In the genomic region with DNA sequence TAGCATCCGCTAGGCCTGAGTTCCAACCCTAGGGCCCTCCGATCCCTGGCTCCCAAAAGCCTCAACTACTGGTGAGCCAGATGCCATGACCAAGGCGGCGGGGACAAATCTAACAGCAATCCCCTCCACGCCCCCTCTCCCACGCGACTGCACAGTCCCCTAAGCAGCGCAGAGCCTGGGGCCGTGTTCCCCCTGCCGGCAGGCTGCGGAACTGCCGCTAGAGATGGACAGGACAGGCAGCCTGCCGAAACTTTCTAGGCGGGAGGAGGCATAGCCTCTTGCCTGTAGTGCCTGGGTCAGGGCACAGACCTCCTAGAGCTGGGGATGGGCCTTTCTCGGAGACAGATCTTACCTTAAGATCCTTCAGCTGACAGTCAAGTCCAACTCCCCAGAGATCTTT, we compare ENCODE assay signal across 9 mouse cellular contexts. TPM values are rescaled to one million over a fixed set of nuclear protein-coding genes. Genes with fewer than 3 reads are reported as not detected.
DNase-seq lines count a peak whose midpoint lies in the region; ATAC-seq and TF ChIP-seq lines count a peak whose summit lies in the region.
"Had no signal": no experiment of that assay in that cellular context is flagged by ENCODE, and none has a peak within 500 bp of the region (broad histone marks: within the 10 kb centered on the region; RNA-seq: fewer than 3 reads in every experiment).

No protein-coding gene starts in this region.

- no peak overlapping the region for H3K9ac ChIP-seq in heart, postnatal 0 days (replicated peaks; ENCODE audit: low read depth, low read length)
- no peak overlapping the region for H3K9ac ChIP-seq in liver, embryonic 14.5 days (replicated peaks)
- H3K9ac ChIP-seq: heart, embryonic 13.5 days had no signal

- peaks cover 9% of the 10 kb centered on the region for H3K4me1 ChIP-seq in heart, postnatal 0 days (ENCODE audit: control insufficient read depth, insufficient read depth)
- no peaks in the 10 kb centered on the region for H3K4me1 ChIP-seq in liver, embryonic 14.5 days (replicated peaks; ENCODE audit: control insufficient read depth in 2 of 2, insufficient read depth in 2 of 2, low read length in 1 of 2)

- ATAC-seq in heart, postnatal 0 days (ENCODE audit: insufficient read depth, low read depth) = no peak
- no peak for ATAC-seq in liver, embryonic 14.5 days (ENCODE audit: insufficient read depth)
- ATAC-seq in inflammation-experienced regulatory T-cells, adult 6 months = no peak

- 19% methylated on average over 15 of the region's 15 CpGs for WGBS in heart, postnatal 0 days
- WGBS in liver, embryonic 14.5 days (ENCODE audit: insufficient replicate concordance) = 12% methylated on average over 15 of the region's 15 CpGs

- DNase-seq in left cerebral cortex, adult 2 months (ENCODE audit: extremely low spot score in 1 of 2, low spot score in 2 of 2) = peak in 1 of 2 experiments; percentile 53
- DNase-seq in left cerebral cortex, adult 9 months (ENCODE audit: low spot score in 2 of 2) = no peak
- DNase-seq in Muller cell, postnatal 12 days (ENCODE audit: inconsistent ontology term) = peak; percentile 44
- peak; percentile 68 to 76 for DNase-seq in cerebellum, postnatal 14 days
- peak; percentile 31 for DNase-seq in heart, postnatal 0 days (ENCODE audit: low spot score)
- DNase-seq in liver, embryonic 14.5 days (ENCODE audit: low read depth in 3 of 3, low spot score in 3 of 3) = peak in 1 of 3 experiments; percentile 17
- peak; percentile 70 for DNase-seq in retina, embryonic 14.5 days (ENCODE audit: low spot score)

- no peak overlapping the region for H3K4me2 ChIP-seq in heart, postnatal 0 days (ENCODE audit: low read depth, low read length)
- no peak overlapping the region for H3K4me2 ChIP-seq in liver, embryonic 14.5 days (ENCODE audit: low read depth)
- H3K4me2 ChIP-seq: heart, embryonic 13.5 days had no signal

- intact Hi-C loops in left cerebral cortex, adult 2 months (cut with DNase I) = no loop called here

- TF ChIP-seq CTCF in left cerebral cortex, adult 2 months (IDR thresholded peaks at IDR 0.05) = peak; percentile 66
- TF ChIP-seq CTCF in heart, postnatal 0 days (IDR thresholded peaks at IDR 0.05; ENCODE audit: low read depth) = peak; percentile 89
- peak; percentile 96 for TF ChIP-seq CTCF in liver, embryonic 14.5 days (IDR thresholded peaks at IDR 0.05; ENCODE audit: low read depth)

- H3K4me3 ChIP-seq in left cerebral cortex, adult 2 months = no peak overlapping the region
- H3K4me3 ChIP-seq in heart, postnatal 0 days (ENCODE audit: low read depth, low read length) = no peak overlapping the region
- H3K4me3 ChIP-seq in liver, embryonic 14.5 days (ENCODE audit: insufficient read depth in 1 of 2, low read depth in 2 of 2, low read length in 2 of 2) = no peak overlapping the region
- H3K4me3 ChIP-seq: heart, embryonic 13.5 days had no signal

- no peak overlapping the region for H3K27ac ChIP-seq in left cerebral cortex, adult 2 months
- H3K27ac ChIP-seq in heart, postnatal 0 days (ENCODE audit: low read depth) = peak overlapping the region; percentile 93; the same call in 1 of the 2 replicates
- H3K27ac ChIP-seq in liver, embryonic 14.5 days = no peak overlapping the region

- no peak for TF ChIP-seq EP300 in heart, postnatal 0 days (IDR thresholded peaks at IDR 0.05; ENCODE audit: low read depth)
- TF ChIP-seq EP300 in liver, embryonic 14.5 days (IDR thresholded peaks at IDR 0.05; ENCODE audit: low read depth) = no peak

- H3K27me3 ChIP-seq in heart, postnatal 0 days (ENCODE audit: control insufficient read depth, insufficient read depth, low read length) = no peaks in the 10 kb centered on the region
- H3K27me3 ChIP-seq in liver, embryonic 14.5 days (ENCODE audit: control insufficient read depth, insufficient read depth, low read length) = no peaks in the 10 kb centered on the region

- H3K9me3 ChIP-seq in heart, postnatal 0 days (replicated peaks; ENCODE audit: control insufficient read depth, low read length) = no peaks in the 10 kb centered on the region
- no peaks in the 10 kb centered on the region for H3K9me3 ChIP-seq in liver, embryonic 14.5 days (ENCODE audit: control insufficient read depth, low read length)

- H3K36me3 ChIP-seq in heart, postnatal 0 days (replicated peaks; ENCODE audit: control insufficient read depth, insufficient read depth, low read length) = peaks cover 6% of the 10 kb centered on the region; the same call in 1 of the 2 replicates
- no peaks in the 10 kb centered on the region for H3K36me3 ChIP-seq in liver, embryonic 14.5 days (replicated peaks; ENCODE audit: control insufficient read depth, insufficient read depth, low read depth)
- H3K36me3 ChIP-seq: heart, embryonic 13.5 days had no signal

RNA-seq across cellular contexts. Expression of a gene that starts 9.7 kb away (rescaled TPM):
- total RNA-seq in left cerebral cortex, adult 2 months (2021) = 1 to 10 TPM in 1 of 2 experiments, under 1 TPM in 1; 0.86 to 1.4 TPM
- total RNA-seq in heart, postnatal 0 days (2014; rRNA removed; ENCODE audit: low replicate concordance) = 7,568 and 8,637 TPM in 2 replicates
- polyA plus RNA-seq in heart, postnatal 0 days (2015; fragmentation: Nextera tagmentation; extraction: Ambion mirVana) = 15,488 and 15,525 TPM in 2 replicates
- 0.10 TPM in 1 of 2 replicates, not detected in the other for polyA plus RNA-seq in liver, embryonic 14.5 days (2012; rRNA removed)
- not detected in 2 replicates for polyA plus RNA-seq in liver, embryonic 14.5 days (2014; fragmentation: Nextera tagmentation; extraction: Ambion mirVana)
- polyA plus RNA-seq in inflammation-experienced regulatory T-cells, adult 6 months (2017; shearing (Covaris generic)) = under 1 TPM in 1 of 3 experiments, not detected in 2; 0.41 TPM

RNA-seq across cellular contexts. Expression of a gene that starts 41.2 kb away (rescaled TPM):
- 100 to 1,000 TPM; 194 to 215 TPM for total RNA-seq in left cerebral cortex, adult 2 months (2021)
- total RNA-seq in heart, postnatal 0 days (2014; rRNA removed; ENCODE audit: low replicate concordance) = 3.3 and 9.5 TPM in 2 replicates
- polyA plus RNA-seq in heart, postnatal 0 days (2015; fragmentation: Nextera tagmentation; extraction: Ambion mirVana) = 1.3 and 1.4 TPM in 2 replicates
- polyA plus RNA-seq in liver, embryonic 14.5 days (2012; rRNA removed) = 1.4 and 1.6 TPM in 2 replicates
- 1.0 and 1.2 TPM in 2 replicates for polyA plus RNA-seq in liver, embryonic 14.5 days (2014; fragmentation: Nextera tagmentation; extraction: Ambion mirVana)
- under 1 TPM in 1 of 3 experiments, not detected in 2; 0.09 TPM for polyA plus RNA-seq in inflammation-experienced regulatory T-cells, adult 6 months (2017; shearing (Covaris generic))

RNA-seq across cellular contexts. Expression of a gene that starts 49.6 kb away (rescaled TPM):
- total RNA-seq in left cerebral cortex, adult 2 months (2021) = 1 to 10 TPM in 1 of 2 experiments, under 1 TPM in 1; 0.66 to 1.1 TPM
- total RNA-seq in heart, postnatal 0 days (2014; rRNA removed; ENCODE audit: low replicate concordance) = not detected in 2 replicates
- polyA plus RNA-seq in heart, postnatal 0 days (2015; fragmentation: Nextera tagmentation; extraction: Ambion mirVana) = 0.26 and 0.27 TPM in 2 replicates
- polyA plus RNA-seq in liver, embryonic 14.5 days (2012; rRNA removed) = 0.01 and 0.13 TPM in 2 replicates
- polyA plus RNA-seq in liver, embryonic 14.5 days (2014; fragmentation: Nextera tagmentation; extraction: Ambion mirVana) = not detected in 2 replicates
- under 1 TPM in 2 of 3 experiments, not detected in 1; 0.26 to 0.63 TPM for polyA plus RNA-seq in inflammation-experienced regulatory T-cells, adult 6 months (2017; shearing (Covaris generic))
- polyA plus RNA-seq: heart, embryonic 13.5 days had no signal

Comparison
In these comparisons a context has a peak if more than half of its experiments do, and no peak if none do; other contexts are left out.
1. DNase-seq: peak in Muller cell, postnatal 12 days (single experiment), cerebellum, postnatal 14 days (2 of 2), heart, postnatal 0 days (single experiment) and retina, embryonic 14.5 days (single experiment); none in left cerebral cortex, adult 9 months (0 of 2).
2. RNA of a gene that starts 9.7 kb away (polyA plus RNA-seq): 15,488 to 15,525 TPM in heart, postnatal 0 days; 0.10 TPM in liver, embryonic 14.5 days and 0.41 TPM in inflammation-experienced regulatory T-cells, adult 6 months; every median in the first group is over 1,000 times any median in the second.
3. Peak in every context shown above with its lines, with median percentiles within 50 percentile points of each other: CTCF ChIP-seq.